Mouse (Mus musculus): ENCODE measurements around the gene Slc4a7. TPM values are rescaled to one million over a fixed set of nuclear protein-coding genes. Genes with fewer than 3 reads are reported as not detected.

The Slc4a7 gene
- total RNA-seq (2021), result 10 to 100 TPM; 39.6 to 39.8 TPM
- long read RNA-seq, full-length matches to known transcripts, result 10 of 17 reads
- long read RNA-seq, partial matches to known transcripts, result 3 of 17 reads
- long read RNA-seq, other reads (novel, unspliced or antisense), result 4 of 17 reads

DNA sequence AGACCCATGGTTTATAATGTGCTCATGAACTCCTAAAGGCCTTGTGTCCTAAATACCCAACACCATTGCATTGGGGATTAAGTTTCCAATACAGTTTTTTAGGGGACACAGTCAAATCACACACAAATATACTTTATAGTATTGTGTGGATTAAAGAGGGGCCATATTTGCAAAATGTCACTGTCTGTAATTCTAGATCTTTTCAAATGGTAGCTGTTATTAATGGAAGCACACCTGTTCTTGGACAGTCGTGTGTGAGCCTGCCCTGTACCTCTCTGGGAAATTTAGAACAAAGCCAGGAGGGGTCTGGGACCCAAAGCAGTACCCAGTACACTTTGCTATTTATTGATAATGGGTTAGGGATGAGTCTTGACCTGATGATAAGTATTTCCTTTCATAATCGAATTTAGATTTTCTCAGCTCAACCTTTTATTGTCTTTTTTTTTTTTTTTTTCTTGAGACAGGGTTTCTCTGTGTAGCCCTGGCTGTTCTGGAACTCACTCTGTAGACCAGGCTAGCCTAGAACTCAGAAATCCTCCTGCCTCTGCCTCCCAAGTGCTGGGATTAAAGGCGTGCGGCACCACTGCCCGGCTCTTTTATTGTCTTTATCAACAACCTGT, at the start of gene Slc4a7:
Gene Slc4a7 (plus strand): TSS at position 570 of the 620 bp plus-strand sequence.
- DNase-seq (ENCODE audit: low spot score in 2 of 2), result no peak

DNA sequence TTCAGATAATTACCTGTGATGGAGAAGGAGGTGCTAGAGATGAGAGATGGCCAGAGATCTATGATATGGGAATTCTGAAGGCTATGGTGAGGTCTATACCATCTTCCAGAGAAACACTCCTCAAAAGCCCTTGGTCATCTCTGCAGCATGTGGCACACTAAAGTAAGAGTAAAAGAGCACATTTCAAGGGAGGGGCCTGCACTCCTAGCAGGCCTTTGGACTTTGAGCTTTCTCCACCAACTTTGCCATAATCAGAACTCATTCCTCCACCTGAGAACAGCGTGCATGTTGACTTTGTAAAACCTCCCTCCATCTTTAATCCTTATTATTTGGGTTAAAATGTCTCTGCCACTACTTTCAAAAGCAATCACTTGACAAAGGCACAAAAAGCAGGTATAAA, 31.5 kb upstream of the Slc4a7 start:
- no peak for DNase-seq (ENCODE audit: low spot score in 2 of 2)

DNA sequence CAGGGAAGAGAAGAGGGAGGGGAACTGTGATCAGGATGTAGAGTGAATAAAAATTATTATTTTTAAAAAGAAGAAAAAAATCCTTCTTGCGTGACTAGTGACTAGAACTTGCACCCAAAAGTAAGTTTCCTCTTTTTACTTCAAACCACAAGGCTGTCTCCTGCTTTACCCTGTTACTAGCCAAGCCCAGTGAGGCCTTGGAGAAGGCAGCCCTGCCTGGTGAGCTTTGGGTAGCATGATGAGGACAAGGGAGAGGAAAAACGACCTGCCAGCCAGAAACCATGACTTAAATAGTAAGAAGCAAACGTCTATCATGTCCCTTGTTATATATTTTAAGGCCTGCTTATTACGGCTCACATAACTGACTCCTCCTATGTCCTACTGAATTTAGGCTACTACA, 20.5 kb upstream of the Slc4a7 start:
- DNase-seq (ENCODE audit: low spot score in 2 of 2), result no peak

DNA sequence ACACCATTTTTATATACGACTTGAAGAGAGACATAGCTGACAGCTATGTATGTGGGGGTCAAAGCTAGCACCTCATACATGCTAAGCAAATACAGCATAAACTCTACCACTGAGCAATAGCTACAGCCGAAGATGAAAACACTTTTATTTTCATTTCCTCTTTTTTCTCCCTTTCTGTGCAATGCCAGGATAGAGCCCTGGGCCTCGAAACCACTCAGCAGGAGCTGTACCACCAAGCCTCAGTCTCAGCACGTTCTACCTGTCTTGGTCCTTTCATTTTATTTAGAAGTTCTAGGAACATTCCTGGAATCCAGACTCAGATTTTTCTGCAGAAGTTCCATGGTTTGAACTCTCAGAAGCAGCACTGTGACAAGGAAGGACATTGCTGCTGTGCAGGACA, 17.3 kb upstream of the Slc4a7 start:
- DNase-seq (ENCODE audit: low spot score in 2 of 2), result no peak

DNA sequence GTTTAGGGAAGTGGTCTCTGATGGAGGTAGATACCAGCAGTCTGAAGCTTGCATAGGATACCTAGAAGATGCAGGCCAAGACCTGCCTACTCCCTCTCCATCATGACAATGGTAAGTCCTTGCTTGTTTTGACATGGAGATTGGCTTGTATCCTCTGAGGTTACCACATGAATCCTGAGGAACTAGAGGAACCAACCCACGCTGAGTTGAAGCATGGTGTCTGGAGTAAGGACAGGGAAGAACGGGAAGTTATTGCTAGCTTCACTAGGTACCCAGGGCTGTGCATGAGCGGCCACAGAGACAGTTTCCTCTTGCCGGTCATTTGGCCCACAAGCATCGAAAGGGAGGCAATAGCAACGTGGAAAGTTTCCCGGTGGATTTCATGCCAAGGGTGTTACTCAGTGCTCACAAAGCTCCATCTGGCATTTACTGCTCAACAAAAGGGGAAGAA, 16.0 kb upstream of the Slc4a7 start:
- DNase-seq (ENCODE audit: low spot score in 2 of 2), result no peak

DNA sequence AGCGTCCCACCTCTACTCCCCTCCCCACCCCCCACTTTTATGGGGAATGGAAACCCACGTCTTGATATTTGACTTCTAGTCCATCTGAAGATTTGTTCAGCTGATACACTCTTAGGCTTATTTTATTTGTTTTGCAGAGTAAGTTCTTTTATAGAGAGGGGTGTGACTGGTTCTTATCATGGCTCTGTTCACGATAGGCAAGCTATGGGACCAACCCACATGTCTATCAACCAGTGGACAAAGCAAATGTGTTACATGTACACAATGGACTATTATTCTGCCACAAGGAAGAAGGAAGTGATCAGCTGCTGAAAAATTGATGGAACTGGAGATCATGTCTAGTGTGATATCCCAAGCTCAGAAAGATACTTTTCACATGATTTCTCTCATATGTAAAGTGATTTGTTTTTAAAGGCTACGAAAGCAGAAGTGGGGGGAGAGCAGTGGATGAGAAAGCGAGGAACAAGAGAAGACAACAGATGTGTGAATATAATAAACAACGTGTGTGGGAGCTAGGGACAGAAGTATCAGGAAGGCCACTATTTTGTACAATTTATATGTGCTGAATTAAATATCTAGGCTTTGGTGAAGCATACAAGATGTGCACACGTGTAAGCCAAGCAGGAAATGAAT, 14.7 kb upstream of the Slc4a7 start:
- no peak for DNase-seq (ENCODE audit: low spot score in 2 of 2)

DNA sequence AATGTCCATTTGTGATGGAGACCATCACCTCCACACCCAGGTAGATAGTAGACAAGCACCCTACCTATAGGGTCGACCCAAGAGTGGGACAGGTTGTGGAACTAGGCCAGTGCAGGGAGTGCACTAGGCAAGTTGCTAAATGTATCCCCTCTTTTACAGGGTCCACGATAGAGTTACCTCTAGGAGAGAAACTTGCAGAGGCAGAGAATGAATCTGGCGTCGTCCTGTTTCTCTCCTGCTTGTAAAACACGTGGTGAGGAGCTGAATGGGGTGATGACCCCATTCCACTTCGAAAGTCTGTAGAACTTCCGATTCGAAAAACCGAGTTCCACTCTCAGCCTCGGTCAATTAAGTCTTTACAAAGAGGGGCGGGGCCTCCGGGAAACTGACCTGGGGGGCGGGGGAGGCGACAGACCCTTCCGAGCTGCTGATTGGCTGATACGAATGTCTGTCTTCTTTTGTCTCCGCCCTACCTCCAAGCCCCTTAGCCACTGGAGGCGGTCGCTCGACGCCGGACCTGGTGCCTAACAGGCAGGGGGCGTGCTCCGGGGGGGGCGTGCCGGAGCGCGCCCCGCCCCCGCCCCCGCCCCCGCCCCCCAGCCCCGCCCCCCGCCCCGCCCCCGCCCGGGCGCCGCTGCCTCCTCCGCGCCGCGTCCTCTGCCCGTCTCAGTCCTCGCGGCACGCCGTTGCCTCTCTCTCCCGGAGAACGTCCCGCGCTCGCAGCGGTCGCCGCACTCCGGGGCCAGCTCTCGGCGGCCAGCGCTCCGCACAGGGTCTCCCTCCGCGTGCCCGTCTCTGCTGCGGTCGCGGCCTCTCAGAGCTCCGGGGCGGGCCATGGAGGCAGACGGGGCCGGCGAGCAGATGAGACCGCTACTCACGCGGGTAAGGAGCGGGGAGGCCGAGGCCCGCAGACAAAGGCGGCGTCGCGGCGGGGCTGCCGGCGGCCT, 593 bp downstream of the Slc4a7 start:
- DNase-seq (ENCODE audit: low spot score in 2 of 2), result peak; percentile 86 to 94

DNA sequence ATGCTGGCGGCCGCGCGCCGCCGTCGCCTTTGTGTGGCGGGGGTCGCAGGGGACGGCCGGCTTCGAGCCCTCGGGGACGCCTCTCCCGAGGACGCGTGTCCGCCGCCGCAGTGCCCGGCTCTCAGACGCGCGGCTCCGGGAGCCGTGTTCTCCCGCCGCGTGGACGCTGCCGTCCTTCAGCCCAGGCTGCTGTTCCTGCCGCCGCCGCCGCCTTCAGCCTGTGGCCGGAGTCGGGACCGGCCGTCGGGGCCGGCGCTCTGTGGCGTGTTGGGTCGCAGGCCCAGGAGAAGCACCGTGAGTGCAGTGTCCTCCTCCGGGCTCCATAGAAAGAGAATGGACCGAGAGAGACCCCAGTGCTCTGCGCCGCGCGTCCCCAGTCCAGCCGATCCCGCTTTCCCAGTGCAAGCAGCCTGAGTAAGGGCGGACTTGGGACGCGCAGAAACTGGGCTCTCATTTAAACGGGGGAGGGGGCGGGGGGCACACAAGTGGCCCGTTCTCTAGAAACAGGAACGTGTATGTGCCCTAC, 1.3 kb downstream of the Slc4a7 start:
- DNase-seq (ENCODE audit: low spot score in 2 of 2), result peak; percentile 37 to 41

DNA sequence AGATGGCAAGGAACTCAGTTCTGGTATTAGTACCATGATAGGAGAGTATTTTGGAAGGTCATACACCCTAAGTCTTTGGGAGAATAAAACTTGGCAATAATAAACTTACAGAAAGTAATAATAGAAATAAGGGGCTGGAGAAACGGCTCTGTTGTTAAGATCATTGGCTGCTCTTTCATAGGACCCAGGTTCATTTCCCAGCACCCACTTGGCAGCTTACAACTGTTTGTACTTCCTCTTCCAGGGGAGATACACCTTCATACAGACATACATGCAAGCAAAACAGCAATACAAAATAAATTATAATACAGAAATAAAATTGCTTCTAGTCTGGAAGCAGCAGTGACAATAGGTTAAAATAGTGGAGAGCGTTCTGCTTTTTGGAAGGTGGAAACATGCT, 2.6 kb downstream of the Slc4a7 start:
- no peak for DNase-seq (ENCODE audit: low spot score in 2 of 2)

DNA sequence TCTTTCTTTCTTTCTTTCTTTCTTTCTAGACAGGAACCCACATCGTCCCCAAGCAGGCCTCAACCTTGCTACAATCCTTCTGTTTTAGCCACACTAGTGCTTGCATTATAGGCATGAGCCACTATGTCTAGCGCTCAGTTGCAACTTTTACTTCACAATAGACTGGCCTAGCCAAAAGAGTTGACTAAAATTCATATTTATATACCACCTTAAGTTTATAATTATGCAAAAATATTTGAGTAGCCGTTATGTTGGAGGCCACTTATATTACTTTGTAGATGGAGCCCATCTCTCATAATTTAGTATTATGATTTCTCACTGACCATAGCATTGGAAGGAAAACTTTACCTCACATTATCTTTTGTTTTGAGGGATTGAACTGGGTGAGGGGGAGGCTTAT, 3.0 kb downstream of the Slc4a7 start:
- DNase-seq (ENCODE audit: low spot score in 2 of 2), result no peak

DNA sequence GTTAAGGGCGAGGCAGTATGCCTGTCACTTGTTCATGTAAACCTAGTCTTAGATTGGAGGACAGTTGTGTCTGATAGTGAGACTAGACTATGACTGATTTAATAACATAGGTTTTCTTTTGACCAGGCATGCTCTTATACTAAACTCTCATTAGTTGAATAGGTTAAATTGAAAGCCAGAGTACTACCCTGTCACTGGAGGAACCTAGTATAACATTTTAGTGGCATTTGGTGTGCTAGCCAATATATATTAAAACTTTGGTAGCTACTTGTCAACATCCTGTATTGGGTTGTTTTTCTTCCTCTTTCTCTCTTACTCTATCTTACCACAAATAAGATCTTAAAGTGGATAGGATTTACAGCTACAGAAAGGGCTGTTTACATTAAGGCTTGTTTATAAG, 4.3 kb downstream of the Slc4a7 start:
- no peak for DNase-seq (ENCODE audit: low spot score in 2 of 2)

DNA sequence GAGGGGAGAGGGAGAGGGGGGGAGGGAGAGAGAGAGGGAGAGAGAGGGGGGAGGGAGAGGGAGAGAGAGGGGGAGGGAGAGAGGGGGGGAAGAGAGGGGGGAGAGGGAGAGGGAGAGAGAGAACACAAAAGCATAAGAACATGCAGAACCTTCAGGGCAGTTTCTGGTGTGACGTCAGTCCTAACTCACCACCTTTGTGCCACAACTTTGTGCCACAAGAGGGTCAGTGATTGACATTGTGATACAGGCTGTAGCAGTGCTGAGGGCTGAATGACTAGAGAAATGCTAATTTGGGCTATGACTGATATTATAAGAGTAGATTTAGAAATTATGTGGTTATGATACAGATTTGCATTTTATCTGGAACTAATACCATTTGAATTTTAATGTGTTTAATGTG, 5.0 kb downstream of the Slc4a7 start:
- DNase-seq (ENCODE audit: low spot score in 2 of 2), result no peak

DNA sequence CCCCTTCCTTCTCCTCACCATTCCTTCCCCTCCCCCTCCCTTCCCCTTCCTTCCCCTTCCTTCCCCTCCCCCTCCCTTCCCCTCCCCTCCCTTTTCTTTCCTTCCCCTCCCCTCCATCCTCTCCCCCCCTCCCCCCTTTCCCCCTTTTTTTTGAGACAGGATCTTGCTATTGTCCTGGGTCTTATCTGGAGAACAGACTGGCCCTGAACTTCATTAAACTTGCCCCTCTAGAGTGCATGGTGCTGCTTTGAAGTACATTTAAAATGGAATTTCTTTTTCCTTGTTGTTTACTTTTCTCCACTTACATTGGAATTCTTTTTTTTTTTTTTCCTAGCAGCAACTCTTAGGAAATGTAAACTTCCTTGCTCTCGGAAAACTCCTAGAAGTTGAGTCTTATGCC, 6.9 kb downstream of the Slc4a7 start:
- no peak for DNase-seq (ENCODE audit: low spot score in 2 of 2)

DNA sequence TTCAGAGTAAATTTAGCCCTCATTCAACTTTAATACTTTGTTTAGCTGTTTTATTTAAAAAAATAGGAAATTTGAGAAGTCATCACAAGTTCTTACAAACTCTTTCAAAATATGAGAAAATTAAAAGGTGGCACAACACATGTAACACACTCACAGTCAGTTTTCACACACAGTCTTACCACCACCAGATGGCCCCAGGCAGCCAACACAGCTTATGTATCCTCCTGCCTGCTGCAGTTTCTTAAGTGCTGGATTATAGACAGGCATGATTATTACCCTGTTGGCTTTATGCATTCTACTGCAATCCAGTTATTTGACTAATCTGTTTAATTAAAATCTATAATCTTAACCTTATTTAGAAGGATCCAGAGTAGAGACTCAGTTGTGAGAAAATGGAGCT, 12.1 kb downstream of the Slc4a7 start:
- DNase-seq (ENCODE audit: low spot score in 2 of 2), result peak in 1 of 2 experiments; percentile 49

DNA sequence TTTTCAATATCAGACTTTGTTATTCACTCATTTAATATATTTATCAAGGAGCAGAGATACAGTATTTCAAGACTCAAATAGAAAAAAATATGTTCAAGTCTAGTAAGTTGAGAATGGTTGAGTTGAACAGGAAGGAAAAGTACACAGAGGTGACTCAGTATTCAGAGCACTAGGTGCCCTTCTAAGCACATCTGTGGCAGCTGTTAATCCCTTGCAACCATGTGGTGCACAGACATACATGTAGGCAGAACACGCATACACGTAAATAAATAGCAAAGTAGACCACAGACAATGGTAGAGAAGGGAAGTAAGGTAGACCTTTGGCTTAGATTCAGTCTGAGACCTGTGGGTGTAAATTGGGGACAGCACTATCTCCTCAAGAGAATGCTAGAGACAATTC, 13.7 kb downstream of the Slc4a7 start:
- no peak for DNase-seq (ENCODE audit: low spot score in 2 of 2)

DNA sequence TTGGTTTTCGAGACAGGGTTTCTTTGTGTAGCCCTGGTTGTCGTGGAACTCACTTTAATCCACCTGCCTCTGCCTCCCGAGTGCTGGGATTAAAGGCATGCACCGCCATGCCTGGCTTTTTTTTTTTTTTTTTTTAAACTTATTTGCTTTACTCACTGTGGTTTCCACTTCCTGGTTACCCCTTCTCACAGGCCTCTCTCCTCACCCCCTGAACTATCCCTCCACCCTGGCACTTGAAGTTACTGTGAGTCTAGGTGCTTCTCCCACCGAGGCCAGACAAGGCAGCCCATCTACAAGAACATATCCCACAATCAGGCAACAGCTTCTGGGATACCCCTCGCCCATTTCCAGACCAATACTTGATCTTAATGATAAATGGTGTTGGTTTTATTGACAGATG, 14.8 kb downstream of the Slc4a7 start:
- DNase-seq (ENCODE audit: low spot score in 2 of 2), result no peak

DNA sequence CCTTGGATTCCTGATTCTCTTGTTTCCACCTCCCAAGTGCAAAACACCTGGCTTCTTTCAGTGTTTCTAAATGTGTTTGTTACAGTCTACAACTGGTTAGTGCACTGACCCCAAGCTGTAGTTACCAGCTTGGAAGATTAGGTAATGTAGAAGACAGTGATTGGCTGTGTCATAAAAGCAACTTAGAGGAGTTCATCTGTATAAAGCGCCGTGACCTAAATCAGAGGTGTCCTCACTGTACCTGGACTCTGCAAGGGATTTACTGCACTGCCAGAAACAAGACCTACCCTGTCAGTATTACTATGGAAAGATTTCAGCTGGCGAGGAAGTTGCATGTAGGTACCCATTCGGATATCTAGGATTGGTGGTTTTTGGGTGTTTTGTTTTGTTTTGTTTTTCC, 16.5 kb downstream of the Slc4a7 start:
- DNase-seq (ENCODE audit: low spot score in 2 of 2), result no peak

DNA sequence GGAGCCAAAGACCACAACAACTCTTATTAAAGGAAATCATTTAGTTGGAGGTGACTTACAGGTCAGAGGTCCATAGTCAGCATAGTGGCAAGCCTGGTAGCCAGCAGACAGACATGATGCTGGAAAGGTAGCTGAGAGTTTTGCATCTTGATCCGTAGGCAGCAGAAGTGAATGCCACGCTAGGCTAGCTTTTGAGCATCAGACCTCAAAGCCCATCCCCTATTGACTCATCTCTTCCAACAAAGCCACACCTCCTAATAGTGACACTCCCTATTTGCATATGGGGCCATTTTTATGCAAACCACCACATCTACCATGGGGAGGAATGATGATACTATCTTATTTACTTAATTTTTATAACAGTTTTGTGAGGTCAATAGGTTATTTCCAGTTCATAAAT, 79.1 kb downstream of the Slc4a7 start:
- DNase-seq (ENCODE audit: low spot score in 2 of 2), result no peak

DNA sequence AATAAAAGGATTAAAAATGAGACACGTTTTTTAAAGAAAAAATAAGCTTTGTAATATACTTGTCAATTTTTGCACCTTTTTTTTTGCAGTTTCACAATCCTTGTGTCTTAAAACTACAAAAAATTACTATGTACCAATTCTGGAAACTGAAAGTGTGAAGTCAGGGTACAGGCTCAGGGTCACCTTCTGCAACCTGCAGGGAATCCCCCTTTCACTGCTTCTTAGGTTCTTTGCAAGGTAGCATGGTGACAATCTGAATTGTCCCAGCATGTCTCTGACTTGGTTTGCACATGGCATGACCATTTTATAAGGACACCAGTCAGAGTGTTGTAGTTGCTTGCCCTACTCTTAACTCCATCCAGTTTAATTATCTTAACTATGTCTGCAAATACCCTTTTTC, 82.1 kb downstream of the Slc4a7 start:
- no peak for DNase-seq (ENCODE audit: low spot score in 2 of 2)

DNA sequence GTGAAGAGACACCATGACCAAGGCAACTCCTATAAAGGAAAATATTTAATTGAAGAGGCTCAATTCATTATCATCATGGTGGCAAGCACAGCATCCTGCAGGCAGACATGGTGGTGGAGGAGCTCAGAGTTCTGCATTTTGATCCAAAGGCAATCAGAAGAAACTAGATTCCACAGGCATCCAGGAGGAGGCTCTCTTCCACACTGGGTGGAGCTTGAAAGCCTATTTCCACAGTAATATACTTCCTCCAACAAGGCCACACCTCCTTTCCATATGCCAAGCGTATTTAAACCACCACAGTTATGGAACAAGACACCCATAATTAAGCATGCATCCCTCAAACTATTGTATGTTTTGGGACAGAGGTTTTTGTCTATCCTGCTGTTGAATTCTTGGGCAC, 84.9 kb downstream of the Slc4a7 start:
- no peak for DNase-seq (ENCODE audit: low spot score in 2 of 2)

DNA sequence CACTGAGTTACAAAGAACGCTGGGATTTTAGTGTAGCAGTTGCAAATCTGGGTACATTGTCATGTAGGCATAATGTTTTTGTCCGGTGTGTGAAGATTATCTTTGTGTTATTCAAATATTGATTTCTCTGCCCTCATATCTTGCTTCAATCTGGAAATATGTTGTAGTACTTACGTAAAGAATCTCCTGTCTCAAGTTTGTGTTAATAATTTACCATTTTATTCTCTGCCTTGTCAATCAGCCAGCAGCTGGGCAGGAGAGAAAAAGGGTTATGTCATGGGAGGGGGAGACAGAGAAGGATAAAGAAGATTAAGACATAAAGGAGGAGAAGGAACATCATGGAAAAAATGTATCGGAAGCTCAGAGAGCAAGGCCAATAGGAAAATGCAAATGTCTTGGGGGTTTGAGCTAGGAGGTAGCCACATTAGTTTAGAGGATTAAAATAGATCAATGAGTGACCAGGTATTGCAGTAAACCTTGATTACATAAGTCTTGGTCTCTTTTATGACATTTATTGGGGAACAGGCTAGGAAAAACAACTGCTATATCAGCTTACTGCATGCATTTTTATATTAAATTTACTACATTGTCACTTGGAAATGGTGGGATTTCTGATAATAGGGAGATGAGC, 87.9 kb downstream of the Slc4a7 start:
- DNase-seq (ENCODE audit: low spot score in 2 of 2), result no peak

Data from layer of hippocampus, adult 18-20 months (tissue).